Mouse (Mus musculus) stomach, embryonic 15.5 days (tissue): ENCODE data around the gene Map3k20. TPM values are rescaled to one million over a fixed set of nuclear protein-coding genes. Genes with fewer than 3 reads are reported as not detected.

Source experiments
- ATAC-seq: fragments of 200-750 bp; cut with Nextera tagmentation; 2 replicates; pipeline ENCODE4 v1.8.0; 2017; ENCODE audit warnings: low read depth, moderate number of reproducible peaks, moderate TSS enrichment; ENCODE audit not compliant: insufficient read depth, low FRiP score
- H3K27ac ChIP-seq: fragments of 300-500 bp; sonication (generic); 2 replicates; pipeline ENCODE4 v1.5.1; 2015; ENCODE audit warnings: mild to moderate bottlenecking, inconsistent platforms
- H3K27me3 ChIP-seq: fragments of 300-500 bp; sonication (generic); replicated peaks from 2 replicates; pipeline ENCODE4 v1.6.1; 2015; ENCODE audit warnings: inconsistent platforms
- H3K36me3 ChIP-seq: fragments of 300-500 bp; sonication (generic); 2 replicates; pipeline ENCODE4 v1.6.1; 2015; ENCODE audit warnings: inconsistent platforms
- H3K4me1 ChIP-seq: fragments of 300-500 bp; sonication (generic); 2 replicates; pipeline ENCODE4 v1.6.1; 2015; ENCODE audit warnings: inconsistent platforms
- H3K4me2 ChIP-seq: fragments of 300-500 bp; sonication (generic); 2 replicates; pipeline ENCODE4 v1.6.1; 2015; ENCODE audit warnings: mild to moderate bottlenecking, inconsistent platforms
- H3K4me3 ChIP-seq: fragments of 300-500 bp; sonication (generic); replicated peaks from 2 replicates; pipeline ENCODE4 v1.5.1; 2015; ENCODE audit warnings: inconsistent platforms
- H3K9ac ChIP-seq: fragments of 300-500 bp; sonication (generic); 2 replicates; pipeline ENCODE4 v1.6.1; 2015; ENCODE audit warnings: inconsistent platforms
- H3K9me3 ChIP-seq: fragments of 300-500 bp; sonication (generic); 2 replicates; pipeline ENCODE4 v1.6.1; 2016; ENCODE audit warnings: inconsistent platforms
- WGBS: fragments of 180-500 bp; shearing (Covaris S2); methylation state at CpG from one replicate; pipeline ENCODE4 v1.1.7; 2015; 5-methylcytosine and 5-hydroxymethylcytosine counted together
- polyA plus RNA-seq: library from polyadenylated mRNA; unstranded; fragments of >200 nt; fragmentation: Nextera tagmentation; extraction: Ambion mirVana; gene quantifications from 2 replicates; pipeline ENCODE4 v1.2.1, GENCODE M21; 2015

Map3k20 gene
- polyA plus RNA-seq, 1 experiment from 2014 or later, result 20.0 TPM

DNA sequence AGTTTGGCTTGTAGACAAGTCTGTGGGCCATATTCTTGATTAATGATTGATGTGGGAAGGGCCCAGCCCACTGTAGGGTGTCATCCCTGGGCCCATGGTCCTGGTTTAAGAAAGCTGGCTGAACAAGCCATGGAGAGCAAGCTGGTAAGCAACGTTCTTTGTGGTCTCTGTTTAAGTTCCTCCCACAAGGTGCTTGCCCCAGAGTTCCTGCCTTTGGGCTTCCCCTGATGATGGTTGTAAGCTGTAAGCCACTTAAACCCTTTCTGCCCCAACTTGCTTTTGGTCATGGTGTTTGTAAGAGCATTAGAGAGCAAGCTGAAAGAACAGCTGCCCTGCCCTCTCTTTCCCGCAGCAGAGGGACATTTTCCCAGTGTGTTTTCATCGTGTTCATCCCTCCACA lies 43.0 kb downstream of the Map3k20 start:
- 77% methylated on average over 3 of the region's 3 CpGs for WGBS
- no peaks in the 10 kb centered on the region for H3K9me3 ChIP-seq

DNA sequence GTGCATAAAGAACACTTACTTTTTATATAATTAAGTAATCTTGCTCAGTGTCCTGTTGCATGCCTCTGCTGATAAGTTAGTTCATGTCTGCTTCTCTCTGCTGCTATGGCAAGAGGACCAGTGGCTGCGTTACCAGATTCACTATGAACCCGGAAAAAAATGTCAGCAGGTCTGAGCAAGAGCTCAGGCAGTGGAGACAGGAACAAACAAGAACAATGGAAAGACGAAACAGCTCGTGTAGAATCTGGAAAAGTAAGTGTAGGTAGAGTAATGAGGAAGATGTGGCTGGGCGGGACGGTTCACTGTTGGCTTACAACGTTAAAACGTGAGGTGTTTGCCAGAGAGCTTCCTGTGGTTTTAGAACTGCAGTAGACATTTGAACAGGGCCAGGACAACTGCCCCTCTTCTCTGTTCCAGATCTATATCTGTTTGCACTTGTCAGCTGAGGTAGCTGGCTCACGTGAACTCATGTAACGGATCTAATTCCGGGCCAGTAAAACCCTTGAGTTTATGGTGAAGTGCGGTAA lies 45.6 kb downstream of the Map3k20 start:
- Histone ChIP-seq H3K4me3 (no peak overlapping the region), H3K27me3 (no peaks in the 10 kb centered on the region), H3K36me3 (no peaks in the 10 kb centered on the region), H3K4me2 (no peak overlapping the region), H3K9ac (no peak overlapping the region), H3K4me1 (no peaks in the 10 kb centered on the region), H3K9me3 (no peaks in the 10 kb centered on the region), H3K27ac (no peak overlapping the region)
- WGBS, result 73% methylated on average over 12 of the region's 12 CpGs
- ATAC-seq, result no peak

More for the DNA sequence above, 43.0 kb downstream of the Map3k20 start:
- no peak for ATAC-seq
- H3K4me2 ChIP-seq, result no peak overlapping the region
- no peak overlapping the region for H3K4me3 ChIP-seq
- H3K36me3 ChIP-seq, result no peaks in the 10 kb centered on the region
- H3K4me1 ChIP-seq, result no peaks in the 10 kb centered on the region
- H3K27me3 ChIP-seq, result no peaks in the 10 kb centered on the region
- no peak overlapping the region for H3K27ac ChIP-seq
- H3K9ac ChIP-seq, result no peak overlapping the region

DNA sequence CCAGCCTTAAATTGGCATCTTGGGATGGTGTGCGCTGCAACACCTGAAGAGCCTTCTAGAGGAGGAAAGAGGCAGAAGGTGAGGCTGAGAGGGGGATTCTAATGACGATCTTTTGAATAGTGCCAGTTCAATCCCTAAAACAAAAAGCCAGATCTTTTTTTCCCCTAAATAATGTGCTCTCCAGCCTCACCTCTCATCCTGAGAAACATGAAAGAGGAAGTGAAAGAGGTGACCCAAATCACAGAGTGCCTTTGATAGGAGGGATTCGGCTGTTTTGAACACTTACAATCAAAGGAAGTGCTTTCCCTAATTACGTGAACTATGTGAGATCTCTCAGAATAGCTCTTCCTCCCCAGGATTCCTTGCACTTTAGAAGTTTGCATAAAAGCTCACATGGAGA lies 46.6 kb downstream of the Map3k20 start:
- WGBS, result 71% methylated on average over 4 of the region's 4 CpGs
- no peak overlapping the region for H3K27ac ChIP-seq
- ATAC-seq, result no peak
- no peaks in the 10 kb centered on the region for H3K27me3 ChIP-seq
- H3K9ac ChIP-seq, result no peak overlapping the region
- no peak overlapping the region for H3K4me3 ChIP-seq
- H3K4me2 ChIP-seq, result no peak overlapping the region
- H3K36me3 ChIP-seq, result no peaks in the 10 kb centered on the region
- no peaks in the 10 kb centered on the region for H3K9me3 ChIP-seq
- H3K4me1 ChIP-seq, result no peaks in the 10 kb centered on the region

DNA sequence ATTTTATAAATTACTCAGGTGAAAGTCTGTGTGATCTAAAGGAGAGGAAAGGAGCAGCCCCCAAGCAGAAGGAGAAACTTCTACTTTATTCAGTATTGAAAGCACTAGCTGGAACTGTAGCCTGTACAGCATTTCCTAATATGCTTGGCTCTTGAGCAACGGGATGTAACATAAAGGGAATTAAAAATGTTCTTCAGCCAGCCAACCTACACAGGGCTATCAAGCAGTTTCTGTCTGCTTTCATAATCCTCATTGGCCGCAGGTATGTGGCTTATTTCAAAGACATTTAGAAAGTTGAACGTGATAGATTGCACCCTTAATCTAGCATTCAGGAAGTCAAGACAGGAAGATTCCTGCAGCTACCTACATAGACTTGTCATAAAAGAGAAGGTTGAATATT lies 47.8 kb downstream of the Map3k20 start:
- Histone ChIP-seq H3K9ac (no peak overlapping the region), H3K4me3 (no peak overlapping the region), H3K27ac (no peak overlapping the region), H3K4me2 (no peak overlapping the region), H3K36me3 (no peaks in the 10 kb centered on the region), H3K27me3 (no peaks in the 10 kb centered on the region), H3K9me3 (no peaks in the 10 kb centered on the region), H3K4me1 (no peaks in the 10 kb centered on the region)
- ATAC-seq, result no peak
- WGBS, result 64% methylated on average over 3 of the region's 3 CpGs

DNA sequence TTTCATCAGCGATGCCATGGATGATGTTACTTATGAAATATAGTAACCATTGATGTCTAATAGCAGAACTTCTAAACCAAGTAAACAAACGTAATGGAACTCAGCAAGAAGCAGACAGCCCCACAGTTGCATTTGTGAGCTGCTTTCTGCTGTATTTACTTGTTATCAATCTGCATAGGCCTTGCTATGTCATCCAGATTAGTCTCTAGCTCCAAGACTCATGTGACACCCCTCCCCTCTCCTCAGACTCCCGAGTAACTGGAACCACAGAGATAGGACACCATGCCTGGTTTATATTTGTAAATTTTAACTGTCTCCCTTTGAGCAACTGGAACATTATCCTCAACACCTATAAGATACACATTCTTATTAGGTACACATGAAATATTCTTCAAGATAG lies 51.4 kb downstream of the Map3k20 start:
- no peaks in the 10 kb centered on the region for H3K27me3 ChIP-seq
- no peak overlapping the region for H3K27ac ChIP-seq
- no peak overlapping the region for H3K4me2 ChIP-seq
- WGBS, result 87% methylated on average over 3 of the region's 3 CpGs
- no peaks in the 10 kb centered on the region for H3K4me1 ChIP-seq
- ATAC-seq, result no peak
- H3K9ac ChIP-seq, result no peak overlapping the region
- H3K9me3 ChIP-seq, result no peaks in the 10 kb centered on the region
- H3K36me3 ChIP-seq, result no peaks in the 10 kb centered on the region
- H3K4me3 ChIP-seq, result no peak overlapping the region

DNA sequence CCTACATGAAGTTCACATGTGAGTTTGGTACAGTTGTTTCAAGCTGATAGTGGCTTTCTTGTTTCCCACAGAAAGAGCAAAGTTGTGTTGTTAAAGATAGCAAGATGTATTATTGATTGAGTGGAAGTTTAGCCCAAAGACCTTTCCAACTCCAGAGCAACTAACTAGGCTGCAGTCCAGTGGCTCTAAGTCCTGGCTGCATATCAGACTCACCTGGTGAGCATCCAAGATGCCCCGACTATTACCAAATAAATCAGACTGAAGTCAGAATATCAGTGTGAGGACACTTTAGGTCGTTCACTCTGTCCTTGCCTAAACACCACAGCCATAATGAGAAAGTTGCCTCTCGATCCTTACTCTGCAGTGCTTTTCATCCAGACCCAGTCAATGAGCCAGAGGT lies 59.8 kb downstream of the Map3k20 start:
- no peak for ATAC-seq
- Histone ChIP-seq H3K9me3 (no peaks in the 10 kb centered on the region), H3K27me3 (no peaks in the 10 kb centered on the region), H3K4me2 (no peak overlapping the region), H3K36me3 (no peaks in the 10 kb centered on the region), H3K27ac (no peak overlapping the region), H3K4me1 (no peaks in the 10 kb centered on the region), H3K4me3 (no peak overlapping the region), H3K9ac (no peak overlapping the region)
- 81% methylated on average over 3 of the region's 3 CpGs for WGBS

DNA sequence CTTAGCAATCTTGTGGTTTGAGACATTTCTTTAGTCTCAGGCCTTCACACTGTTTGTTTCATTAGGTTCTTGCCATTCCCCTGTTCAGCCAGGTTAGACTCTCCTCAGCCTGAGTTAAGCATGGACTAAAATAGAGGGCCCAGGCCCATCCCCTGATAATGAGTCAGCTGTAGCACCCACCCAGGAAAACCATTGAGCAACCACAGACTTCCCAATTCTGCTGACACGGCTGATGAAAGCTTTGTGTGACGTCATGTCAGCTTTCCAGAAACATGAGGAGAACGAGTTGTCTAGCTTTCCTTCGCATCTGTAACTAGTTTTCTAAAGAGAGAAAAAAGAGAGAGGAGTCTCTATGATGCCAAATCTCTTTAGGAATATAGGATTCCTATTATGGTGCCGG lies 65.9 kb downstream of the Map3k20 start:
- Histone ChIP-seq H3K36me3 (no peaks in the 10 kb centered on the region), H3K27me3 (no peaks in the 10 kb centered on the region), H3K4me1 (no peaks in the 10 kb centered on the region), H3K27ac (no peak overlapping the region), H3K9me3 (no peaks in the 10 kb centered on the region), H3K9ac (no peak overlapping the region), H3K4me2 (no peak overlapping the region), H3K4me3 (no peak overlapping the region)
- no peak for ATAC-seq
- WGBS, result 86% methylated on average over 5 of the region's 5 CpGs

DNA sequence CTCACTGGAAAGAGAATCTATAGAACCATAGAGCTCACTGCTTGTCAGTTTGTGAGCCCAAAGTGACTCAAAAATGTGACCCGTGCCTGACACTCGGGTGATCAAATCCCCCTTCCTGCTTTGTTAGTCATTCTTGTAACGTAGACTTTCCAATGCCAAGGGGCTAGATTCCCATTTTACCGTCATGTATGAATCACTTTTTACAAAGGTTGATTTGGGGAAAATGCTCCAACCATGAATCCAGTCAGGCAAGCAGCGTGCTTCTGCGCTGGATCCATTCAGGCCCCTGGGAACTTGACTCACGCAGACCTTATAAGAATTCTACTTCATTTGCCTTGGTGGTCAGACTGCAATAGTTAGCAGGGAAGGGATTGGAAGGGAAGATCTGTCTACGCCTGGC lies 66.3 kb downstream of the Map3k20 start:
- Histone ChIP-seq H3K36me3 (no peaks in the 10 kb centered on the region), H3K27ac (no peak overlapping the region), H3K27me3 (no peaks in the 10 kb centered on the region), H3K4me1 (no peaks in the 10 kb centered on the region), H3K9ac (no peak overlapping the region), H3K9me3 (no peaks in the 10 kb centered on the region), H3K4me2 (no peak overlapping the region), H3K4me3 (no peak overlapping the region)
- ATAC-seq, result no peak
- WGBS, result 95% methylated on average over 8 of the region's 8 CpGs

DNA sequence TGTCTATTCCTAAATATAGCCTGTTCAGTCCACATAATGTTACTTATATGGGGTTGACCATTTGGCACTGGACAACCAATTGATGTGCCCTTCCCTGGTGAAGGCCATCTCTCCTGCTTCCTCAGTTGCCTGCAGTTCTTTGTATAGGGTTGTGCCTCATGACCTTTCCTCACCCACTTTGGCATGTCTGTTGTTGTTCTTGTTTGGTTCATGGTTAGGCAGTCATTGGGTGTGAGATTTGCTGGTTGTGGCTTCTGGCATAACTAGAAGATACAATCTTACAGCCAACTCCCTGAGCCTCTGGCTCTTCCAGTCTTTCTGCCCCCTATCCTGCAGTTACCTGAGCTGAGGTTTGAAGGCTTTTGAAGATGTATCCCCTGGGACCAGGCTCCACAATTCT lies 67.3 kb downstream of the Map3k20 start:
- no peaks in the 10 kb centered on the region for H3K27me3 ChIP-seq
- no peaks in the 10 kb centered on the region for H3K36me3 ChIP-seq
- H3K4me1 ChIP-seq, result no peaks in the 10 kb centered on the region
- no peak overlapping the region for H3K4me2 ChIP-seq
- no peak overlapping the region for H3K9ac ChIP-seq
- ATAC-seq, result no peak
- no peak overlapping the region for H3K27ac ChIP-seq
- H3K4me3 ChIP-seq, result no peak overlapping the region
- no peaks in the 10 kb centered on the region for H3K9me3 ChIP-seq

DNA sequence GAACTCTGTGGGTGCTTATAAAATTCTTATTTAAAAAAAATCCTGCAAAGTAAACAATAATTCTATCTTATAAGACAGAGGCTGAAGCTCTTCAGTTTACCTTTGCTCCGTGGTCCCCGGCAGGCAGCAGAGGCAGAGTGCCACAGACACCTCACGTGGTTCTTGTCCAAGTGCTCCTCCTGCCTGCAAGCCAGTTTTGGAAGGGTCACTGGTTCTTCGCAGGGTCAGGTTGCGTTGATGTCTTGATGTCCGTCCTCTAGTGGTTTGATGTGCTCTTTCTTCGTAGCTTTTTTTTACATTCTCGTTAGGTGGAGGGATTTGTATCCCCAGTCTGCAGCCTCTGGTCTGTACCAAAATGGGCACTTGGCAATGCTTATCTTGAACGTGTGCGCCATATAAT lies 71.0 kb downstream of the Map3k20 start:
- H3K4me2 ChIP-seq, result no peak overlapping the region
- H3K27ac ChIP-seq, result no peak overlapping the region
- no peaks in the 10 kb centered on the region for H3K36me3 ChIP-seq
- H3K4me3 ChIP-seq, result no peak overlapping the region
- H3K4me1 ChIP-seq, result no peaks in the 10 kb centered on the region
- no peak for ATAC-seq
- H3K27me3 ChIP-seq, result no peaks in the 10 kb centered on the region
- H3K9ac ChIP-seq, result no peak overlapping the region
- no peaks in the 10 kb centered on the region for H3K9me3 ChIP-seq
- 88% methylated on average over 10 of the region's 10 CpGs for WGBS

DNA sequence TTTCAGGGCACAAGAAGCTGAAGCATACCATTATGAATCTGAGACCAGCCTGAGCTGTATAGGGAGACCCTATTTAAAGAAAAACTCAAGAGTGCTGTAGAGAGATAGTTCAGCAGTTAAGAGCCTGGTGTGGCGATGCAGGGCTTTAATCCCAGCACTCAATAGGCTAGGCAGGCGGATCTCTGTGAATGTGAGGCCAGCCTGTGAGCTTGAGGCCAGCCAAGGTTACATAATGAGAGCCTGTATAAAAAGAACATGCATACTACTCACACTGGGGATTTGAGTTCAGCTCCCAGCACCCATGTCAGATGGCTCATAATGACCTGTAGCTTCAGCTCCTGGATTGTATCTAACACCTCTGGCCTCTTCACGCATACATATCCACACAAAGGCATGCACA lies 76.1 kb downstream of the Map3k20 start:
- ATAC-seq, result no peak
- no peak overlapping the region for H3K4me3 ChIP-seq
- no peaks in the 10 kb centered on the region for H3K9me3 ChIP-seq
- H3K4me2 ChIP-seq, result no peak overlapping the region
- no peaks in the 10 kb centered on the region for H3K4me1 ChIP-seq
- no peaks in the 10 kb centered on the region for H3K36me3 ChIP-seq
- no peak overlapping the region for H3K9ac ChIP-seq
- 81% methylated on average over 3 of the region's 3 CpGs for WGBS
- H3K27ac ChIP-seq, result no peak overlapping the region
- H3K27me3 ChIP-seq, result no peaks in the 10 kb centered on the region

DNA sequence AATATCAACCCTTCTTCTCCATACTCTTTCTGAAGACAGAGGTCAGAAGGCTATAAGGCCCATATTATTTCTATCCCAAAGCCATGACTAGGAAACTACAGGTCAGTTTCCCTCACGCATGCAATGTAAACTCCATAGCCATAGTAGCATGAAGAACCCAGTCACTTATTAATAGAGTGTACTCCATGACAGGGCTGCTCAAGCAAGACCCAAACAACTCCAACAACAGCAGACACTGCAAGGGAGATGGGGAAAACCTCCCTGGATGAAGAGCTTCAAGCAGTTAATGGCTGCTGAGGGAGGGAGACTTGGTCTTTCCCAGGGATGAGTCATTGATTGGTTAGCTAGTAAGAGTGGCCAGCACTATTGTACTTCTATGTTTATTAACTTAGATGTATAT lies 78.0 kb downstream of the Map3k20 start:
- 94% methylated on average over 1 of the region's 1 CpGs for WGBS
- Histone ChIP-seq H3K9me3 (no peaks in the 10 kb centered on the region), H3K4me1 (no peaks in the 10 kb centered on the region), H3K36me3 (no peaks in the 10 kb centered on the region), H3K4me2 (no peak overlapping the region), H3K27ac (no peak overlapping the region), H3K27me3 (no peaks in the 10 kb centered on the region), H3K4me3 (no peak overlapping the region), H3K9ac (no peak overlapping the region)
- ATAC-seq, result no peak

DNA sequence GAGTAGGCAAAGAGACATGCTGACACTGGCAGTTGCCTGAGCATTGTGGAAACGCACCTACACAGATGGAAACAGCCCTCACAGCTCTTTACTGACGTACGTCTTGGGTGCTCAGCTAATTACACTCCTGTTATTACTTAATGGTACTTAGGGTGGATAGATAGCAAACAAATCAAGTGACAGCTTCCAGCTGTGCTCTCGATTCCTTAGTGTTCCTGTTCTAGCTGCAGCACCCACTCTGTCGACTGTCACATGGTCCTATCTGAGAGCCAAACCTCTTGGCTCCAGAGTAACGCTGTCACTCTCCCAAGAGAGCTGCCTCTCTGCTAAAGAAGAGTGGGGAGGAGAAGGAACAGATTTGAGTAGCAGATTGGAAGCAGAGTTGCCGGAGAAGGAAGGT lies 80.5 kb downstream of the Map3k20 start:
- 38% methylated on average over 7 of the region's 7 CpGs for WGBS
- Histone ChIP-seq H3K36me3 (no peaks in the 10 kb centered on the region), H3K4me2 (no peak overlapping the region), H3K4me3 (no peak overlapping the region), H3K9me3 (no peaks in the 10 kb centered on the region), H3K9ac (no peak overlapping the region), H3K4me1 (peaks cover 7% of the 10 kb centered on the region; the same call in 1 of the 2 replicates), H3K27me3 (no peaks in the 10 kb centered on the region), H3K27ac (peak overlapping the region; percentile 48; the same call in 1 of the 2 replicates)
- ATAC-seq, result no peak
